Comparison of ENCODE assay signal across 7 mouse cellular contexts in the genomic region with DNA sequence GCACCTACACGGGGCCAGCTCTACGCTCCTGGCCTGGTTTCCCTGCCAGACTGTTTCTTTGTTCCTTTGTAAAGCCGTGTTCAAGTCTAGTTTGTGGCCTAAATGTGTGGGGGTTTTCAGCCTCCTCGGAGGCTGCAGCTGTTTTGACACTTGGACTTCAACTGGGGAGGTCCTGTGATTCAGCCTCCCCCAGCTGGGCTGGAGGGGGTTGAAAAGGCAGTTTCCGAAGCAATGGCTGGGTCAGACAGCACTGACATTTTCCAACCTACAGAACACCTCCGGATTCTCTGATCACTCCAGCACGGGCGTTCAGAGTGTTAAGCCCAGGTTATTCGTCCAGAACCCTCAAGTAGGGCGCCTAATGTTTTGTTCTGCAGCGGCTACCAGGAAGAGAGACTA. TPM values are rescaled to one million over a fixed set of nuclear protein-coding genes. Genes with fewer than 3 reads are reported as not detected.
DNase-seq lines count a peak whose midpoint lies in the region; ATAC-seq lines count a peak whose summit lies in the region.

No protein-coding gene starts in this region.

- H3K9me3 ChIP-seq in megakaryocyte, embryonic 14.5 days, result no peaks in the 10 kb centered on the region
- H3K9me3 ChIP-seq in hindbrain, embryonic 15.5 days, result no peaks in the 10 kb centered on the region
- H3K9me3 ChIP-seq in midbrain, embryonic 12.5 days, result no peaks in the 10 kb centered on the region

- DNase-seq in spleen, adult 12 weeks (ENCODE audit: low spot score), result no peak
- DNase-seq in urinary bladder, postnatal 14 days (ENCODE audit: low spot score), result no peak

- peaks cover 15% of the 10 kb centered on the region; the same call in 1 of the 2 replicates for H3K4me1 ChIP-seq in megakaryocyte, embryonic 14.5 days
- peaks cover 24% of the 10 kb centered on the region for H3K4me1 ChIP-seq in hindbrain, embryonic 15.5 days (replicated peaks)
- H3K4me1 ChIP-seq in midbrain, embryonic 12.5 days, result peaks cover 19% of the 10 kb centered on the region

- peak overlapping the region; percentile 96 for H3K4me3 ChIP-seq in megakaryocyte, embryonic 14.5 days (replicated peaks)
- H3K4me3 ChIP-seq in hindbrain, embryonic 15.5 days, result peak overlapping the region; percentile 68
- peak overlapping the region; percentile 69 for H3K4me3 ChIP-seq in midbrain, embryonic 12.5 days

- peak overlapping the region; percentile 89 for H3K9ac ChIP-seq in hindbrain, embryonic 15.5 days
- H3K9ac ChIP-seq in midbrain, embryonic 12.5 days (replicated peaks), result peak overlapping the region; percentile 95

- peak overlapping the region; percentile 98 for H3K27ac ChIP-seq in hindbrain, embryonic 15.5 days (replicated peaks)
- peak overlapping the region; percentile 99 for H3K27ac ChIP-seq in midbrain, embryonic 12.5 days (replicated peaks)

- WGBS in hindbrain, embryonic 15.5 days, result 1% methylated on average over 11 of the region's 11 CpGs
- WGBS in midbrain, embryonic 12.5 days, result 1% methylated on average over 11 of the region's 11 CpGs

- peaks cover 13% of the 10 kb centered on the region for H3K36me3 ChIP-seq in megakaryocyte, embryonic 14.5 days (replicated peaks; ENCODE audit: low read length)
- no peaks in the 10 kb centered on the region for H3K36me3 ChIP-seq in hindbrain, embryonic 15.5 days
- H3K36me3 ChIP-seq in midbrain, embryonic 12.5 days, result no peaks in the 10 kb centered on the region

- ATAC-seq in megakaryocyte, adult 5-6 weeks (ENCODE audit: poor library complexity, severe bottlenecking), result no peak
- 0 out of 2 replicates have a peak, but pooled peaks have one; percentile 3 for ATAC-seq in common myeloid progenitor, adult 5-6 weeks (replicated peaks; ENCODE audit: low read depth, poor library complexity, severe bottlenecking)
- ATAC-seq in hindbrain, embryonic 15.5 days (ENCODE audit: low FRiP score, low read depth), result no peak
- no peak for ATAC-seq in midbrain, embryonic 12.5 days (ENCODE audit: low FRiP score, low read depth)

- H3K4me2 ChIP-seq in hindbrain, embryonic 15.5 days, result peak overlapping the region; percentile 90
- peak overlapping the region; percentile 77 for H3K4me2 ChIP-seq in midbrain, embryonic 12.5 days (replicated peaks)

- peaks cover 6% of the 10 kb centered on the region for H3K27me3 ChIP-seq in megakaryocyte, embryonic 14.5 days (replicated peaks)
- H3K27me3 ChIP-seq in hindbrain, embryonic 15.5 days, result 0 out of 2 replicates have a peak, but pooled peaks cover 6% of the 10 kb centered on the region
- H3K27me3 ChIP-seq in midbrain, embryonic 12.5 days, result peaks cover 15% of the 10 kb centered on the region

RNA-seq across cellular contexts. Expression of a gene that starts 0.6 kb away (rescaled TPM):
- polyA plus RNA-seq in megakaryocyte, embryonic 14.5 days (2012; ENCODE audit: insufficient read depth, low replicate concordance), result 48.7 and 223 TPM in 2 replicates
- 112 and 114 TPM in 2 replicates for total RNA-seq in megakaryocyte, adult 5-6 weeks (2015)
- total RNA-seq in megakaryocyte, adult 5-6 weeks (2017), result 105 and 126 TPM in 2 replicates
- 204 and 213 TPM in 2 replicates for total RNA-seq in common myeloid progenitor, adult 5-6 weeks (2017)
- 174 and 175 TPM in 2 replicates for polyA plus RNA-seq in hindbrain, embryonic 15.5 days (2015; fragmentation: Nextera tagmentation; extraction: Ambion mirVana)
- 135 and 145 TPM in 2 replicates for polyA plus RNA-seq in midbrain, embryonic 12.5 days (2016; fragmentation: Nextera tagmentation; extraction: Ambion mirVana)

RNA-seq across cellular contexts. Expression of a gene that starts 4.1 kb away (rescaled TPM):
- polyA plus RNA-seq in megakaryocyte, embryonic 14.5 days (2012; ENCODE audit: insufficient read depth, low replicate concordance), result 2.7 and 5.1 TPM in 2 replicates
- 18.1 and 22.2 TPM in 2 replicates for total RNA-seq in megakaryocyte, adult 5-6 weeks (2015)
- total RNA-seq in megakaryocyte, adult 5-6 weeks (2017), result 16.5 and 23.3 TPM in 2 replicates
- 52.6 and 53.6 TPM in 2 replicates for total RNA-seq in common myeloid progenitor, adult 5-6 weeks (2017)
- polyA plus RNA-seq in hindbrain, embryonic 15.5 days (2015; fragmentation: Nextera tagmentation; extraction: Ambion mirVana), result 17.8 and 21.1 TPM in 2 replicates
- polyA plus RNA-seq in midbrain, embryonic 12.5 days (2016; fragmentation: Nextera tagmentation; extraction: Ambion mirVana), result 36.4 and 44.4 TPM in 2 replicates

RNA-seq across cellular contexts. Expression of a gene that starts 21.1 kb away (rescaled TPM):
- not detected in 2 replicates for polyA plus RNA-seq in megakaryocyte, embryonic 14.5 days (2012; ENCODE audit: insufficient read depth, low replicate concordance)
- total RNA-seq in megakaryocyte, adult 5-6 weeks (2015), result not detected in 2 replicates
- total RNA-seq in megakaryocyte, adult 5-6 weeks (2017), result not detected in 2 replicates
- total RNA-seq in common myeloid progenitor, adult 5-6 weeks (2017), result not detected in 2 replicates
- polyA plus RNA-seq in hindbrain, embryonic 15.5 days (2015; fragmentation: Nextera tagmentation; extraction: Ambion mirVana), result 0.06 and 0.21 TPM in 2 replicates
- 0.32 and 0.35 TPM in 2 replicates for polyA plus RNA-seq in midbrain, embryonic 12.5 days (2016; fragmentation: Nextera tagmentation; extraction: Ambion mirVana)
